Mouse (Mus musculus): ENCODE measurements around the gene Sobp.

DNA sequence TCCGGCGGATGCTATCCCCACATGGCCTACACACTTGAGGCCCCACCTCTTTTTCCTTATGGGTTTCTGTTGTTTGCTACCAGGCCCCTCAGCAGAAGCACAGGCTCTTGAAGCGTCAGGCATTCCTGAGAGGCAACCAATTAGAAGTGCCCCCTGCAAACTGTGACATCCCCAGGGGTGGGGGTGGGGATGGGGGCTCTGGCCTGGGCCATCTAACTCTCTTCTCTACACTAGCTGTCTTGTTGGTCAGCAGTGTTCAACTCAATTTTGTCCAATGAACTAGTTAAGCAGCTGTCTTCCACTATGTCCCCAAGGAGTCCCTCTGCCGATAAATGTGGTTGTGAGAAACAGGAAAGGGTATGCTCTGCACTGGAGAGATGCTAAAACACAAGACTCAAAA, 169.3 kb downstream of the Sobp start:
- no peak for TF ChIP-seq POLR2AphosphoS5 (IDR thresholded peaks at IDR 0.05; ENCODE audit: insufficient replicate concordance, low read depth, low read length)
- TF ChIP-seq CTCF (IDR thresholded peaks at IDR 0.05; ENCODE audit: low read depth, low read length) = no peak
- TF ChIP-seq GATA1 (IDR thresholded peaks at IDR 0.05; ENCODE audit: borderline replicate concordance, low read length) = no peak
- no peak for TF ChIP-seq TAL1 (conservative IDR thresholded peaks at IDR 0.05; ENCODE audit: low read depth, low read length)
